Mouse (Mus musculus) embryonic facial prominence, embryonic 12.5 days (tissue): ENCODE results near the gene Bad. TPM values are rescaled to one million over a fixed set of nuclear protein-coding genes. Genes with fewer than 3 reads are reported as not detected.
"Not testable (repeated sequence)": the region's sequence is repeated elsewhere in the genome, so short reads cannot be mapped to it uniquely, and the experiment has no call there.

Source experiments
- ATAC-seq: fragments of 200-750 bp; cut with Nextera tagmentation; 2 replicates; pipeline ENCODE4 v1.8.0; 2017; ENCODE audit not compliant: insufficient number of reproducible peaks, insufficient read depth, low FRiP score, low TSS enrichment
- H3K27ac ChIP-seq: fragments of 300-500 bp; sonication (generic); 2 replicates; pipeline ENCODE4 v1.5.1; 2016; ENCODE audit warnings: mild to moderate bottlenecking
- H3K27me3 ChIP-seq: fragments of 300-500 bp; sonication (generic); 2 replicates; pipeline ENCODE4 v1.6.1; 2016; ENCODE audit warnings: mild to moderate bottlenecking, moderate library complexity
- H3K36me3 ChIP-seq: fragments of 300-500 bp; sonication (generic); 2 replicates; pipeline ENCODE4 v1.6.1; 2016; ENCODE audit warnings: mild to moderate bottlenecking
- H3K4me1 ChIP-seq: fragments of 300-500 bp; sonication (generic); 2 replicates; pipeline ENCODE4 v1.6.1; 2016
- H3K4me2 ChIP-seq: fragments of 300-500 bp; sonication (generic); replicated peaks from 2 replicates; pipeline ENCODE4 v1.6.1; 2016; ENCODE audit warnings: mild to moderate bottlenecking, moderate library complexity
- H3K4me3 ChIP-seq: fragments of 300-500 bp; sonication (generic); 2 replicates; pipeline ENCODE4 v1.5.1; 2016; ENCODE audit warnings: mild to moderate bottlenecking
- H3K9ac ChIP-seq: fragments of 300-500 bp; sonication (generic); 2 replicates; pipeline ENCODE4 v1.6.1; 2016; ENCODE audit warnings: mild to moderate bottlenecking, moderate library complexity
- H3K9me3 ChIP-seq: fragments of 300-500 bp; sonication (generic); 2 replicates; pipeline ENCODE4 v1.6.1; 2016; ENCODE audit warnings: mild to moderate bottlenecking, moderate library complexity
- WGBS: fragments of 180-500 bp; shearing (Covaris S2); methylation state at CpG from one replicate; pipeline ENCODE4 v1.1.7; 2016; 5-methylcytosine and 5-hydroxymethylcytosine counted together
- polyA plus RNA-seq: library from polyadenylated mRNA; unstranded; fragments of >200 nt; fragmentation: Nextera tagmentation; extraction: Ambion mirVana; gene quantifications from 2 replicates; pipeline ENCODE4 v1.2.1, GENCODE M21; 2016

Gene Bad
- polyA plus RNA-seq = 75.0 and 77.6 TPM in 2 replicates

DNA sequence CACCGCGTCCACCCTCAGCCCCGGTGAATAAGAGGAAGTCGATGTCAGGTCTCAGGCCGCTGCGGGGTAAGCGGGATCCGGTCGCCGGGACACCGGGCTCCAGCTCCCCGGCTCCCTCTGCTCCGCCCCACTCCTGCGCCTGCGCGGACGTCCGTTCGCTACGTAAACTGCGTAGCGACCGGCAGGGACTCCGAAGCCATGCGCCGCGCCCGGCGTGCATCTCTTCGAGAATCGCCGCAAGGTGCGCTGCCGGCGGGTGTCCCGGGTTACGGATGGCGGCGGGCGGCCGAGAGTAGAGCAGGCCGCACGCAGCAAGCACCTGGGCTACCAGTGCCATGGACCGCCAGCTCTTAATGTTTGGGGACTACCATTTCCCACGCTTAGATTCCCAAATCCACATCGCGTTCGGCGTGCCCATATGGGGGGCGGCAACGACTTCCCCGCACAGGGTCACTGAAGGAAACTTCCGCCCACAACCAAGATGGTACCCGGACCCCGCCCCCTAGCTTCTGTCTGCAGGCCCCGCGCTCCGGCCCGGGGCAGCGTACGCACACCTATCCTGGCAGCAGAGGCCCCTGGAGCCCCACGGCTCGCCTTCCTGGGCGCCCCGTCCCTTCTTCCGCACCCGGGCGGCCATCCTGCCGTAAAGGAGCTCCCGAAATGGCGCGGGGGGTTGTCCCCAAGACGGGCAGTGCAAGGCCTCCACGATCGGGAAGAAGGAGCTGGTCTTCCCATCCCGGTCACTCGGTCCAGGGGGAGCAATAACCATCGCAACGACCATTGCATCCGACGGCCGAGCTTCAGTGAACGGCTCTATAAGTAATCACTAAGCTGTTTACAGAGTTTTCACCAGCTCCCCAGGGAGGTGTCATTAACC is at the start of gene Bad:
Gene Bad, plus strand, starts transcription at position 490 of the 877 bp plus-strand sequence.
- ATAC-seq = peak; percentile 75
- no peaks in the 10 kb centered on the region for H3K9me3 ChIP-seq
- peak within 1 kb of the TSS; percentile 95 for H3K4me2 ChIP-seq
- peaks cover 8% of the 10 kb centered on the region; the same call in 1 of the 2 replicates for H3K36me3 ChIP-seq
- peaks cover 16% of the 10 kb centered on the region for H3K4me1 ChIP-seq
- peak within 1 kb of the TSS; percentile 88 for H3K9ac ChIP-seq
- H3K27me3 ChIP-seq = no peaks in the 10 kb centered on the region
- peak within 1 kb of the TSS; percentile 89 for H3K27ac ChIP-seq
- WGBS = under 1% methylated on average over 83 of the region's 83 CpGs
- H3K4me3 ChIP-seq = peak within 1 kb of the TSS; percentile 69

DNA sequence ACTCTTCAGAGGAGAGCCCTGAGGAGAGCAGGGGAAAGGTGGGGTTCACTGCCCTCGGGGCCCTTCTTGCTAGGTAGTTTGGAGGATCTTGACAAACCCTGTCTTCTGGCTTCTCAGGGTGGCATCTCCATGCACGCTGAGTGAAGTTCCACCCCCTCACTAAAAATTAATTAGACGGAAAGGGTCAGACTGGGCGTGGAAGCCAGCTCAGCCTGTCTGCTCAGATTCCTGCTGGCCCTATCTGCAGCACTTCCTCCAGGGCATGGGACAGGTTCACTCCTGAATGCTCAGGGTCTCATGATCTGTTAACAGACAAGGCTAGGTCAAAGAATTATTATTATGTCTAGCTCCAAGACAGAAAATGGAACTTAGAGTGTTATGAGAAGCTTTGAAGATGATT is 49.1 kb upstream of the Bad start:
- Histone ChIP-seq H3K36me3 (no peaks in the 10 kb centered on the region), H3K27ac (no peak overlapping the region), H3K4me1 (no peaks in the 10 kb centered on the region), H3K4me3 (no peak overlapping the region), H3K4me2 (no peak overlapping the region), H3K27me3 (no peaks in the 10 kb centered on the region), H3K9me3 (0 out of 2 replicates have a peak, but pooled peaks cover 3% of the 10 kb centered on the region), H3K9ac (no peak overlapping the region)
- no peak for ATAC-seq
- 56% methylated on average over 4 of the region's 4 CpGs for WGBS

DNA sequence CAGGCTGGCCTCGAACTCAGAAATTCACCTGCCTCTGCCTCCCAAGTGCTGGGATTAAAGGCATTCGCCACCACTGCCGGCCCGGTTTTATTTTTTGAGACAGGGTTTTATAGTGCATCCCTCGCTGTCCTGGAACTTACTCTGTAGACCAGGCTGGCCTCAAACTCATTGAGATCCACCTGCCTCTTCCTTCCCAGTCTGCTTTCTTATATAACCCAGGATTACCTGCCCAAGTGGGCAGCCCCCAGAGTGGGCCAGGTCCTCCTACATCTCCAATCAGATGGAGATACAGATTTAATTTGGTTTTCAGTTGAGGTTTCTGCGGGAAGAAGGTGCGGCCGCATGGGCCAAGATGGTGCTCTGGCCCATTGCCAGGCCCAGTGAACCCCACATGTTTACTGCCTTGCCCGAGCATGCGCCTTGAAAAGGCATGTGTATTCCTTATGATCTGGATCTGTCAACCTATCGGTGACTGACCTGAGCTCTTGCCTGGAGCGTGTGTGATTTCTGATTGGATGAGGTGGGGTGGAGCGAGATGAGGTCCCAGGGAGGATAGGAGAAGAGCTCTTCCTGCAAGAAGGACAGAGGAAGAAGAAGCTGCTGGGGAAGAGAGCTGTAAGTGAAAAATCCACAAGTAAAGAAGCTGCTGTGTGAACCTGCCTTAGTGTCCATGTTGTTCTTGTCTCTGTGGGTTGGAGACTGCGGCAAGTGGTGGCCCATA is 47.8 kb upstream of the Bad start:
- no peak overlapping the region for H3K4me3 ChIP-seq
- ATAC-seq = no peak
- no peaks in the 10 kb centered on the region for H3K4me1 ChIP-seq
- no peak overlapping the region for H3K4me2 ChIP-seq
- H3K9me3 ChIP-seq = 0 out of 2 replicates have a peak, but pooled peaks cover 3% of the 10 kb centered on the region
- WGBS = 89% methylated on average over 14 of the region's 14 CpGs
- no peaks in the 10 kb centered on the region for H3K36me3 ChIP-seq
- H3K9ac ChIP-seq = no peak overlapping the region
- no peaks in the 10 kb centered on the region for H3K27me3 ChIP-seq
- H3K27ac ChIP-seq = no peak overlapping the region

DNA sequence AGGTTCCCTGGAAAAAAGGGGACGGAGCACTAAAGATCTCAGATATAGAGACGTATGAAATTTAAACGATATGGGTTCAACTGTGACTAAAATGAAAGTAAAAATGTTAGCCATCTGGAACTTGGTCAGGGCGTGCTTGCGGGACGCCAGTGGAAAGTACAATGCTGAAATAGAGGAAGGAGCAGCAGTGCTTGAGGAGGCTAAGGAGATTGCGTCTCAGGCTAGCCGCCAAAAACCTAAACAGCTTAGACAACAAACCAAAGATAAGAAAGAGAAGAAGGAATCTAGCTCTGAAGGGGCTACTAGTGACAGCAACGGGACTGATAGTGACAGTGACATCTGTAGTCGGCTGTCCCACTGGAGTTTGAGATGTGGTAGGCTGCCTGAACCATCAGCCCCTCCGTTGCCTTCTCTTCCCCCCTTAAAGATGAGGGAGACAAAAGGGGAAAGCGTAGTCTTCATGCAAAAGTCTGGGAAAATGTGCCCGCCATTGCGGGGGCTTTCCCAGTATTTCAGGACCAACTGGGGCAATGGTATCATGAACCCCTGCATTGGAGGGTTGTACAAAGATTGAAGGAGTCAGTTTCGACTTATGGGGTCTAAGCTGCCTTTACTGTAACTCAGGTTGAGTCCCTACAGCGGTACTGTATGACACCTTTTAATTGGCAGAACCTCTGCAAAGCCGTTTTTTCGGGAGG is 45.9 kb upstream of the Bad start:
- not testable (repeated sequence) for H3K9me3 ChIP-seq, H3K4me2 ChIP-seq, H3K4me3 ChIP-seq, H3K27ac ChIP-seq, H3K9ac ChIP-seq, ATAC-seq, H3K27me3 ChIP-seq, H3K36me3 ChIP-seq, H3K4me1 ChIP-seq
- 86% methylated on average over 18 of the region's 18 CpGs for whole genome bisulfite sequencing

DNA sequence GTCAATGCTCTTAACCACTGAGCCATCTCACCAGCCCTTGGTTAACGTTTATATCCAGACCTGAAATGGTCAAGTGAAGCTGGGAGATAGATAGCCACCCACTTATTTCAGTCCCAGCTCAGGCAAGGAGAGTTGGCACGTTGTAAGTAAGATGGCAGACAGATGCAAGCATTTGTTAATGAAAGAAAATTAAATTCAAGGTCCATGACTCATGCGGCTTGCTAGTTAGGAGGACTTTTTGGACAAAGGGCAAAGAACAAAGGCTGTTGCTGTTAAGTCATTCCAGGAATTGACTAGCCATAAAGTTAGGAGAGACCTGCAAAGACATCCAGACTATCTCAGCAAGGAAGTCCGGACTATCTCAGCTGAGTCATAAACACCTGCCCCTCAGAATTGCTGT is 42.0 kb upstream of the Bad start:
- Histone ChIP-seq H3K9ac (no peak overlapping the region), H3K4me1 (no peaks in the 10 kb centered on the region), H3K27me3 (no peaks in the 10 kb centered on the region), H3K36me3 (0 out of 2 replicates have a peak, but pooled peaks cover 2% of the 10 kb centered on the region), H3K4me3 (no peak overlapping the region), H3K27ac (no peak overlapping the region), H3K4me2 (no peak overlapping the region), H3K9me3 (0 out of 2 replicates have a peak, but pooled peaks cover 3% of the 10 kb centered on the region)
- no peak for ATAC-seq
- 82% methylated on average over 4 of the region's 4 CpGs for WGBS

DNA sequence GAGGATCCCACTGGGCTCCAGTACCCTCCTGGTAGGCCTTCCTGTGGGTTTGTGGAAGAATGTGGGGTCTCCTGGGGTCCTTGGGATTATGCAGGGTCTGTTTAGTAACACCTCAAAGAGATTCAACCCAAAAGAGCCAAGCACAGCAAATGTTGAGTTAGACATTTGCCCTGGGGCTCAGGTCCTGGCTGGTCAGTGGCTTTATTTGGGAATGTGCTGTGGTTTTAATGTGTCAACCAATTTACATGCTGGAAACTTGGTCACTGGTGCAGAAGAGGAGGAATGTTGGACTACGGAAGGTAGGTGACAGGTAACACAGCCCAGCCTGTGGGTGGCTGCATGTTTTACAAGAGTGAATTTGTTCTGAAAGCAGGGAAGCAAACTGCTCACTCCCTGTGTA is 38.6 kb upstream of the Bad start:
- no peaks in the 10 kb centered on the region for H3K9me3 ChIP-seq
- no peak overlapping the region for H3K9ac ChIP-seq
- 97% methylated on average over 1 of the region's 1 CpGs for WGBS
- H3K4me2 ChIP-seq = no peak overlapping the region
- H3K4me3 ChIP-seq = no peak overlapping the region
- H3K36me3 ChIP-seq = peaks cover 23% of the 10 kb centered on the region
- no peak for ATAC-seq
- H3K4me1 ChIP-seq = peaks cover 7% of the 10 kb centered on the region
- no peak overlapping the region for H3K27ac ChIP-seq
- H3K27me3 ChIP-seq = no peaks in the 10 kb centered on the region

DNA sequence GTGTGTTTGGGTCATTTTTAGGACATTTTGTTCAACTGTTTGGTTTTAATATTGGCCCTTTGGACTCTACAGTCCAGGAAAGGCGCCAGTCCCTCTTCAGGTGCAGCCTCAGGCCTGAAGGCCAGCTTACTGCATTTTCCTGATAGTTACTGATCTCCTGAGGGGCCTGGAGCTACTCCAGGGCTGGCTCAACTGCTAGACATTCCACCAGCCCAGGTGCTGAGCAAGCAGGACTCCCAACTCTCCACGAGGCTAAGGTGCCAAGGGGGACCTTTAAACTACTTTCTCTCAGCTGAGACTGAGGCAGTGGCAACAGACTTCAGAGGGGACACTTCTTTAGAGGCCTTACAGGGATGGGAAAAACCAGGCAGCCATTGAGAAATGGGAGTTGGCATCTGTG is 36.8 kb upstream of the Bad start:
- H3K4me1 ChIP-seq = peaks cover 18% of the 10 kb centered on the region
- H3K27me3 ChIP-seq = no peaks in the 10 kb centered on the region
- no peak overlapping the region for H3K4me2 ChIP-seq
- H3K9ac ChIP-seq = no peak overlapping the region
- H3K36me3 ChIP-seq = peaks cover 23% of the 10 kb centered on the region
- H3K9me3 ChIP-seq = no peaks in the 10 kb centered on the region
- no peak overlapping the region for H3K4me3 ChIP-seq
- no peak overlapping the region for H3K27ac ChIP-seq
- no peak for ATAC-seq
- 80% methylated on average over 2 of the region's 2 CpGs for WGBS

DNA sequence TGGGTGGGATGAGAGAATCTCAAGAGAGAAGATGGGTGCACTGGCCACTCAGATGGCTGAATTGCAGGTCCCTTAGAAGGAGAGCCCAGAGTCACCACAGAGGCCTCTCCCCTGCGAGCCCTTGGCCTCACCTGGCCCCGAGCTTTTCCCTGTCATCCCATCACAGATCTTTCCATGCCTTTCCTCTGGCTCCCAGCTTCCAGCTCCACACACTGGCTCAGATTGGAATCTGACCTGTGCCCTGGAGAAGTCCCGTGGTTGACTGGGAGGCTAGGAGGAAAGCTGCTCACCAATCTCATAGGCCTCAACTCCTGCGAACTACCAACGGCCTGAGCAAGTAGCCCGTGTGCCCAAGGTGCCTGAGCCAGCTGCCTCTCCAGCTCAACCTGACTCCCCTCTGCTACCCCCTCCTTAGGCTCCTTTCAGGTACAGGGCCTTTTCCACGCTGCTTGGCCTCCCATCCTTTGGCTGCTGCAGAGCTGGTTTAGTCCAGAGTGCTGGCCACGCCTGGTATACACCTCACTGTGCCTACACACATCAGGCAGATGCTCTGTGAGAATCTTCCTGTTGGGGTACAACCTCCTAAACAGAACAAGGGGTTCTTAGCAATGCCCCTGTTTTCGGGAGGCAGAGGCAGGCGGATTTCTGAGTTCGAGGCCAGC is 36.0 kb upstream of the Bad start:
- H3K9ac ChIP-seq = no peak overlapping the region
- ATAC-seq = no peak

DNA sequence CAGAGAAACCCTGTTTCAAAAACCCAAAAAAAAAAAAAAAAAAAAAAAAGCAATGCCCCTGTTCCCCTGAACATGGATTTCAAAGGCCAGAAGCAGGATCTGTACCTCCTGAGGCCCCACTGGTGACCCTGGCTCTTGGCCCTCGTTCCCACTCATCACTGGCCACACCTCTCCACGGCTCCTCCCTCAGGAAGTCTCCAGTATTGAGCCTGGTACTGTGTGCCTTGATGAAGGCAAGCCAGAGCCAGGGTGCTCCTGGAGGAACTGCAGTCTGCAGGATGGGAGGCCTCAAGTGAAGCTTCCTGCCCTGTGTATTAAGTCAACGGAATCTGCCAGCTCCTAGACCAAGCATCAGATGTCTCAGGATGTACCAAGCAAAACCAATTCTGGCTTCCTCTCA is 35.5 kb upstream of the Bad start:
- no peak for ATAC-seq
- Histone ChIP-seq H3K27me3 (no peaks in the 10 kb centered on the region), H3K4me3 (no peak overlapping the region), H3K27ac (no peak overlapping the region), H3K9ac (no peak overlapping the region), H3K4me2 (no peak overlapping the region), H3K4me1 (peaks cover 22% of the 10 kb centered on the region), H3K36me3 (peaks cover 24% of the 10 kb centered on the region), H3K9me3 (no peaks in the 10 kb centered on the region)
- 87% methylated on average over 3 of the region's 3 CpGs for WGBS

More for the DNA sequence above, 36.0 kb upstream of the Bad start:
- H3K27me3 ChIP-seq = no peaks in the 10 kb centered on the region
- no peak overlapping the region for H3K4me2 ChIP-seq
- H3K36me3 ChIP-seq = peaks cover 23% of the 10 kb centered on the region
- H3K4me3 ChIP-seq = no peak overlapping the region
- peaks cover 18% of the 10 kb centered on the region for H3K4me1 ChIP-seq
- H3K27ac ChIP-seq = no peak overlapping the region
- no peaks in the 10 kb centered on the region for H3K9me3 ChIP-seq
- 90% methylated on average over 11 of the region's 11 CpGs for WGBS

DNA sequence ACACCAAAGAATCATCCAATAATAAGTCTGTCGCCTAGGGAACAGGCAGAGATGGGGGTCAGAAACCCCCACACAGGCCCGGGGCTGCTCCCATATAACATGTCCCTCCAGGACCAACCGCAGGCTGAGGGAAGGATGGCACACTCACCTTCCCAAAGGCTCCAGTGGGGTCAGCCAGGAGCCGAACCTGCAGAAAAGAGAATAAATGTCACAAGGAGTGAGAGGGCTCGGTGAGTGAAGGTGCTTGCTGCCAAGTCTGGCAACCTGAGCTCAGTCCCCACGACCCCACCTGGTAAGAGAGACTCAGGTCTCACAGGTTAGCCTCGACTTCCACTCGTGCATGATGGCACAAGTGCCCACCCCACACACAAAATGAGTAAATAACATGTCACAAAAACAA is 34.6 kb upstream of the Bad start:
- no peaks in the 10 kb centered on the region for H3K27me3 ChIP-seq
- H3K9ac ChIP-seq = no peak overlapping the region
- WGBS = 91% methylated on average over 8 of the region's 8 CpGs
- H3K4me3 ChIP-seq = no peak overlapping the region
- no peak for ATAC-seq
- no peaks in the 10 kb centered on the region for H3K9me3 ChIP-seq
- H3K27ac ChIP-seq = no peak overlapping the region
- H3K36me3 ChIP-seq = peaks cover 33% of the 10 kb centered on the region
- H3K4me1 ChIP-seq = peaks cover 26% of the 10 kb centered on the region
- H3K4me2 ChIP-seq = no peak overlapping the region
